Mouse (Mus musculus) forebrain, embryonic 13.5 days (tissue): ENCODE data around the gene Zfp366. TPM values are rescaled to one million over a fixed set of nuclear protein-coding genes. Genes with fewer than 3 reads are reported as not detected.

ENCODE experiments used
- ATAC-seq: fragments of 200-750 bp; cut with Nextera tagmentation; 2 replicates; pipeline ENCODE4 v1.8.0; 2017
- H3K27ac ChIP-seq: fragments of 300-500 bp; sonication (generic); 2 replicates; pipeline ENCODE4 v1.5.1; 2015; ENCODE audit warnings: inconsistent platforms, mild to moderate bottlenecking, moderate library complexity
- H3K27me3 ChIP-seq: fragments of 300-500 bp; sonication (generic); 2 replicates; pipeline ENCODE4 v1.6.1; 2015; ENCODE audit warnings: mild to moderate bottlenecking, inconsistent platforms
- H3K36me3 ChIP-seq: fragments of 300-500 bp; sonication (generic); 2 replicates; pipeline ENCODE4 v1.6.1; 2015; ENCODE audit warnings: mild to moderate bottlenecking, inconsistent platforms; ENCODE audit not compliant: poor library complexity, severe bottlenecking
- H3K4me1 ChIP-seq: fragments of 300-500 bp; sonication (generic); 2 replicates; pipeline ENCODE4 v1.6.1; 2015; ENCODE audit warnings: inconsistent platforms
- H3K4me2 ChIP-seq: fragments of 300-500 bp; sonication (generic); 2 replicates; pipeline ENCODE4 v1.6.1; 2015; ENCODE audit warnings: inconsistent platforms, mild to moderate bottlenecking, moderate library complexity
- H3K4me3 ChIP-seq: fragments of 300-500 bp; sonication (generic); 2 replicates; pipeline ENCODE4 v1.5.1; 2015; ENCODE audit warnings: mild to moderate bottlenecking, inconsistent platforms
- H3K9ac ChIP-seq: fragments of 300-500 bp; sonication (generic); 2 replicates; pipeline ENCODE4 v1.6.1; 2015; ENCODE audit warnings: mild to moderate bottlenecking, inconsistent platforms
- H3K9me3 ChIP-seq: fragments of 300-500 bp; sonication (generic); replicated peaks from 2 replicates; pipeline ENCODE4 v1.6.1; 2016; ENCODE audit warnings: inconsistent platforms
- WGBS: fragments of 180-500 bp; shearing (Covaris S2); methylation state at CpG from one replicate; pipeline ENCODE4 v1.1.7; 2015; 5-methylcytosine and 5-hydroxymethylcytosine counted together
- polyA plus RNA-seq: library from polyadenylated mRNA; unstranded; fragments of >200 nt; fragmentation: Nextera tagmentation; extraction: Ambion mirVana; gene quantifications from 2 replicates; pipeline ENCODE4 v1.2.1, GENCODE M21; 2015

Zfp366 gene
- polyA plus RNA-seq, 1 experiment from 2014 or later: 0.49 TPM

DNA sequence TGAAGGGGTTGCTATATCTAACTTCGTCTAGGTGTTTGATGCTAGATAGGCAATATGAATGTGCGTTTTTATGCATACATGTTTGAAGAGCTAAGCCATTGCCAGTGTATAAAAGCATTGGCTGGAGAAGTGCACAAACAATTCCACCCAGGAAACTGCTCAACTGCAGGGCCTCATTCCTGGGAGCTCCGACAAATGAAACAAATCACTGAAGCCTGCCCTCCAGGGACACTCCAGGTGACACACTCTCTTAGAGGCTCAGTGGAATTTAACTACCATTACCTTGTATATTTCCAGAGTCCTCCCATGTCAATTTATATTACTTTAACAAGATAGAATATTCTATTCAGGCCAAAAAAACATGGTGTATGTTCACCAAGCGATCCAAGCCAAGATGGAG is 35.0 kb downstream of the Zfp366 start:
- H3K4me3 ChIP-seq: no peak overlapping the region
- no peak for ATAC-seq
- no peaks in the 10 kb centered on the region for H3K27me3 ChIP-seq
- H3K4me1 ChIP-seq: no peaks in the 10 kb centered on the region
- no peak overlapping the region for H3K27ac ChIP-seq
- H3K9me3 ChIP-seq: no peaks in the 10 kb centered on the region
- H3K9ac ChIP-seq: no peak overlapping the region
- H3K4me2 ChIP-seq: no peak overlapping the region
- H3K36me3 ChIP-seq: no peaks in the 10 kb centered on the region
- WGBS: 94% methylated on average over 4 of the region's 4 CpGs

DNA sequence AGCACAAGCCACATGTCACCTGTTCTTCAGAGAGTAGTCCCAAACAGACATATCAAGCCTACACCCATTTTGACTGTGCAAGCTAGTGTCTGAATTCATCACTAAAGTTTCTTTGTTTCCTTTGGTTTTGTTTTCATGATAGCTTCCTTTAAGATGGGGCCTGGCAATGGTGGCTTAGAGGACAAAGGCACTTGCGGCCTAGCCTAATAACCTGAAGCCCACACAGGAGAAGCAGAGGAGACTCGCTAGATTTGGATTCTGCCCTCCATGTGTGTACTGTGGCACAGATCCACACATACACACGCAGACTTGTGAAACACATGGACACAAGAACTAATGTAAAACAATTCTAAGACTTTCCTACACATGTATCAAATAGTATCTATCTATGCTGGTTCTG is 37.4 kb downstream of the Zfp366 start:
- H3K4me1 ChIP-seq: no peaks in the 10 kb centered on the region
- no peak overlapping the region for H3K4me2 ChIP-seq
- H3K27me3 ChIP-seq: no peaks in the 10 kb centered on the region
- ATAC-seq: no peak
- no peaks in the 10 kb centered on the region for H3K9me3 ChIP-seq
- no peak overlapping the region for H3K9ac ChIP-seq
- H3K4me3 ChIP-seq: no peak overlapping the region
- no peaks in the 10 kb centered on the region for H3K36me3 ChIP-seq
- WGBS: 88% methylated on average over 3 of the region's 3 CpGs
- no peak overlapping the region for H3K27ac ChIP-seq

DNA sequence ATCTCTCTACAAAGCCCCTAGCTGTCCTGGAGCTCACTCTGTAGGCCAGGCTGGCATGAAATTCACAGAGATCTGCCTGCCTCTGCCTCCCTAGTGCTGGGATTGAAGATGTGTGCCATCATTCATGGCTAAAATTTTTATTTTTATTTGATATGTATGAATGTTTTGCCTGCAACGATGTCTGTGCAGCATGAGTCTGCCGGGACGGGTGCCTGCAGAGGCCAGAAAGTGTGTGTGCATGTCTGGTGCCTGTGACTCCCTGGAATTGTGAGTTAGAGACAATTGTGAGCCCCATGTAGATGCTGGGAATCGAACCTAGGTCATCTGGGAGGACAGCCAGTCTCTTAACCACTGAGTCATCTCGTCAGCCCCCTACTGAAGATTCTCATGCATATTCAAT is 37.9 kb downstream of the Zfp366 start:
- Histone ChIP-seq H3K4me1 (no peaks in the 10 kb centered on the region), H3K36me3 (no peaks in the 10 kb centered on the region), H3K4me3 (no peak overlapping the region), H3K4me2 (no peak overlapping the region), H3K9me3 (no peaks in the 10 kb centered on the region), H3K27ac (no peak overlapping the region), H3K27me3 (no peaks in the 10 kb centered on the region), H3K9ac (no peak overlapping the region)
- WGBS: 88% methylated on average over 5 of the region's 5 CpGs
- ATAC-seq: no peak

DNA sequence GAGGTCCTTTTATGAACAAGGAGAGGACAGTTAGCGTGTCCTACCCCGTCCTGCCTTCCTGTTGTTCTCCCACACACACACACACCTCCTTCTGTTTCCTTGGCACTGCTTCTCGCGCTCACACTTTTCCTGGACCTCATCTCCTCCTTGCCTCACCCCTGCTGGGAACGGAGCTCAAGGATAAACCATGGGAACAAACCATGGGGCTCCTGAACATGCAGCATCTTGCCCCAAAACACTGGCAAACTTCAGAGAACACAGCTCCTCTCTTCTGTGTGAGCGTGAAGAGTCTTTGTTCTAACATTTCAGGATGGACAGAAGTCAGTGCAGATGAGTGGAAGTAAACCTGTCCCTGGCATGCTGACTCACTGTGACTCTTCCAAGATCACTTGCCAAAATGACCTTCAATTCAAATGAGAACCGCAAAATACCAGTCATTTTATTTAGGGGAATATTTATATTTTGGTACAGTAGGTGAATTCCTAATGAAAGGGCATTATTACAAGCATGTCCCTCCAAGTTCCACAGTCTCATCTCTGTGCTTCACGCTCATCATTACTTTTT is 38.8 kb downstream of the Zfp366 start:
- Histone ChIP-seq H3K36me3 (no peaks in the 10 kb centered on the region), H3K9ac (no peak overlapping the region), H3K9me3 (no peaks in the 10 kb centered on the region), H3K27ac (no peak overlapping the region), H3K4me3 (no peak overlapping the region), H3K4me2 (no peak overlapping the region), H3K4me1 (no peaks in the 10 kb centered on the region), H3K27me3 (no peaks in the 10 kb centered on the region)
- WGBS: 69% methylated on average over 8 of the region's 8 CpGs
- no peak for ATAC-seq

DNA sequence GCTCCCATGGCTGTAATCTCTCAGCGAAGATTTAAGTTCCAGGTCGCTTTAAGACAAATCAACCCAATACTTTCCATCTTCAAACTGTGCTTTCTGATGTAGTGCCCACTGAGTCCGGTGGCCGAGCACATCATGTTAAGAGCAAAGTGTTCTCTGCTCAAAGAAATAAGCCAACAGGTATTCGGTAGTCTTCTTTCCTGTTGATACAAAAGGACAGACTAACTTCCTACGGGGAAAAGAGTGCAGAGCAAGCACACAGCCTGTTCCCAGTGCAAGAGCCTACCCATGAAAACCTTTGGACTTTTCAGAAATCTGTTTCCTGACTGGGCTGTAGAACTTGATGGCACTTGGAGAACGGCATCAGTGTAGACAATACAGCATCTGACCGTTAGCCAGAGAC is 39.3 kb downstream of the Zfp366 start:
- Histone ChIP-seq H3K9me3 (no peaks in the 10 kb centered on the region), H3K4me1 (no peaks in the 10 kb centered on the region), H3K9ac (no peak overlapping the region), H3K4me2 (no peak overlapping the region), H3K27ac (no peak overlapping the region), H3K36me3 (no peaks in the 10 kb centered on the region), H3K27me3 (no peaks in the 10 kb centered on the region), H3K4me3 (no peak overlapping the region)
- no peak for ATAC-seq
- WGBS: 95% methylated on average over 8 of the region's 8 CpGs

DNA sequence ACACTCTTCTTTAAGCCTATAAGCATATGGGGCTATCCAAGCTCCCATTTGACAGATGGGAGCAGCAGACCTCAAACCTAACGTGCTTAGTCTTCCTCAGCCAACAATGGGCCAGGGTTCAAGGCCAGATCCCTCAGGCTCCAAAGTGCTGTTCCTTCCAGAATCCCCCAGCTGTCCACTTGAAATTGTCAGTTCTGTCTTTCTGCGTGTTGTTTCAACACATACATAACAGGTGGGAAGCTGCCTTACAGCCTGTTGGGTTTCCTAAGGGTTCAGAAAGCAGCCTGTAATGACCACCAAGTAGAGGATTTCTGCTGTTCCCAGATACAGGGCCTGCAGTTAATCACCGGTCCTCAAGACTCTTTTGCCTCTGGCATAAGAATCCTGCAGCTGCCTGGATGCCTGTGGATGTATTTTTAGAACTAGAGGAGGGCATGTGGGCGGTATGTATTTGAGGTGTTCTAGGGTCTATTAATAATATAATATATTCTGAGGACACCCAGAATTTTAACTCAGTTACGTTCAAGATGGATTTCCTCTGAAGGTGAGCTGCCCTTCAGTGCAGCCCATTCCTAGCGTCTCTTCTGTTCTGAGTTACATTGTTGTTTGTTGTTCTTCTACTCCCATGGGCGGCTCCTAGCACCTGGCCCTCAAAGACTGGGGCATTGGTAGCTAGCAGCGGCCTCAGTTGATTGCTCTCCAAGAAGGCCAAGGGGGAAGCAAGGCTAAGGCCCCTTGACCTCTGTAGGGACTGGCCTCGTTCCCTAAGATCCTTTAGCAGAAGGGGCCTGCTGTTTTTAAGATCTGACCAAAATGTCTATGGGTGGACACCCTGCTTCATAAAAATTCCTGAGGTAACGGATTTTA is 41.0 kb downstream of the Zfp366 start:
- H3K4me2 ChIP-seq: no peak overlapping the region
- no peak overlapping the region for H3K4me3 ChIP-seq
- no peak for ATAC-seq
- H3K4me1 ChIP-seq: no peaks in the 10 kb centered on the region
- H3K9ac ChIP-seq: no peak overlapping the region
- H3K27ac ChIP-seq: no peak overlapping the region
- no peaks in the 10 kb centered on the region for H3K27me3 ChIP-seq
- H3K36me3 ChIP-seq: no peaks in the 10 kb centered on the region
- 81% methylated on average over 10 of the region's 10 CpGs for WGBS
- no peaks in the 10 kb centered on the region for H3K9me3 ChIP-seq

DNA sequence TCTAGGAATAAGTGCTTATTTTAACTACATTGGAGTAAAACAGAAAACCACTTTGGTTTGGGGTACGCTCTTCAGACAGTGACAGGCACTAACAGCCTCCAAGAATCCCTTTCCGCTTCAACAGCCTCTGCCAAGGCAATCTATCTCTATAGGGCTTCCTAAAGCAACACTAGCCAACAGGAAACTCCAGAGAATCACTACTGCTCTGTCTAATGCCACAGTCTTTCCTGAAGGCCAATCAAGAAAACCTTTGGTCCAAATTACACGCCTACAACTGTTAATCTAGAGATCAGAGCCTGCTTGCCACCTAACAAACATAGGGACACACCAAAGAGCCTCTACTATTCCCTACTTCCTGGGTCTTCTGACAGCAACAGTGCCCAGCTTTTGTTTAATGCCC is 42.2 kb downstream of the Zfp366 start:
- Histone ChIP-seq H3K4me1 (no peaks in the 10 kb centered on the region), H3K4me3 (no peak overlapping the region), H3K9ac (no peak overlapping the region), H3K27me3 (no peaks in the 10 kb centered on the region), H3K9me3 (no peaks in the 10 kb centered on the region), H3K4me2 (no peak overlapping the region), H3K36me3 (no peaks in the 10 kb centered on the region), H3K27ac (no peak overlapping the region)
- 84% methylated on average over 3 of the region's 3 CpGs for WGBS
- no peak for ATAC-seq

DNA sequence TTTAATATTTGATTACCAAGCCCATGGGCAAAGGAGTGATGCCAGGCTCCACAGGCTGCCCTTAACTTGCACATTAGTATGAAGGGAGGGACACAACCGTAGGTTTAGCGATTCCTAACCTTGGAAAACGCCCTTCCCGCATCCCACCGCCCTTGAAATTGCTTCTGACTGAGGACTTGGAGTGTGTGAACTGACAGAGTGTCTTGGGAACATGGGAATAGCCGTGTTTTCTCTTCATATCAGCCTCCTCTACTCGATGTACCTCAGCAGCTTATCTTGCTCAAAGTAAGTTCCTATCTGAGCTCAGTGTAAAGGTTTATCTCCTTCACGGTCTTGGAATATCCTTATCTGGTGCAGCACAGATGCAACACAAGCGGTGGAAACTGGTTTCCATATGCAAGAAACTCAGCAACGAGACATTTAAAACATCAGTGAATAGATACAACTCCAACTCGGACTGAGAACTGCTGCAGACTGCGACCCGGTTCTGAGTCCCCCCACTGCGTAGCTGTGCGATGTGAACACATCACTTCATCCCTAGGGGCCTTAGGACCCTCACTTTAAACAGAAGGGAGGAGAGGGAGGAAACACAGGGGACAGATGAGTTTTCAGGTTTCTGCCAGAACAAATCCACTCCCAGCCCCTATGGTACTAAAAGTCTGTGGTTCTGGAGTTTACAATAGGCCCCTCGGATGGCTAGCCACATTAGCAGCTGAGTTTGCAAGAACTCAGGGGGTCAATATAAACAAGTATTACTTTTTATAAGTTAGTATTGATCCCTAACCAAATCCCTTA is 43.0 kb downstream of the Zfp366 start:
- Histone ChIP-seq H3K4me1 (no peaks in the 10 kb centered on the region), H3K4me2 (no peak overlapping the region), H3K9me3 (no peaks in the 10 kb centered on the region), H3K9ac (no peak overlapping the region), H3K36me3 (no peaks in the 10 kb centered on the region), H3K27me3 (no peaks in the 10 kb centered on the region), H3K27ac (no peak overlapping the region), H3K4me3 (no peak overlapping the region)
- WGBS: 89% methylated on average over 16 of the region's 16 CpGs
- ATAC-seq: no peak

DNA sequence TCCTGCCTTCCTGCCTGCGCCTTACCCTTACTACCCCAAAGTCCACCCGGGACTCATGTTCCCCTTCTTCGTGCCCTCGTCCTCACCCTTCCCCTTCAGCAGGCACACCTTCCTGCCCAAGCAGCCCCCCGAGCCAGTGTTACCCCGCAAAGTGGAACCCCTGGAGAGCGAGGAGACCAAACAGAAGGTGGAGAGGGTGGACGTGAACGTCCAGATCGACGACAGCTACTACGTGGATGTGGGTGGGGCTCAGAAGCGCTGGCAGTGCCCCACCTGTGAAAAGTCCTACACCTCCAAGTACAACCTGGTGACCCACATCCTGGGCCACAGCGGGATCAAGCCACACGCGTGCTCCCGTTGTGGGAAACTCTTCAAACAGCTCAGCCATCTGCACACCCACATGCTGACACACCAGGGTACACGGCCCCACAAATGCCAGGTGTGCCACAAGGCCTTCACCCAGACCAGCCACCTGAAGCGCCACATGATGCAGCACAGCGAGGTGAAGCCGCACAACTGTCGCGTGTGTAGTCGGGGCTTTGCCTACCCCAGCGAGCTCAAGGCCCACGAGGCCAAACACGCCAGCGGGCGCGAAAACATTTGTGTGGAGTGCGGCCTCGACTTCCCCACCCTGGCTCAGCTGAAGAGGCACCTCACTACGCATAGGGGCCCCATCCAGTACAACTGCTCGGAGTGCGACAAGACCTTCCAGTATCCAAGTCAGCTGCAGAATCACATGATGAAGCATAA is 44.4 kb downstream of the Zfp366 start:
- Histone ChIP-seq H3K27me3 (no peaks in the 10 kb centered on the region), H3K9ac (no peak overlapping the region), H3K9me3 (no peaks in the 10 kb centered on the region), H3K27ac (no peak overlapping the region), H3K4me1 (no peaks in the 10 kb centered on the region), H3K36me3 (no peaks in the 10 kb centered on the region), H3K4me2 (no peak overlapping the region), H3K4me3 (no peak overlapping the region)
- 95% methylated on average over 35 of the region's 35 CpGs for WGBS
- no peak for ATAC-seq

DNA sequence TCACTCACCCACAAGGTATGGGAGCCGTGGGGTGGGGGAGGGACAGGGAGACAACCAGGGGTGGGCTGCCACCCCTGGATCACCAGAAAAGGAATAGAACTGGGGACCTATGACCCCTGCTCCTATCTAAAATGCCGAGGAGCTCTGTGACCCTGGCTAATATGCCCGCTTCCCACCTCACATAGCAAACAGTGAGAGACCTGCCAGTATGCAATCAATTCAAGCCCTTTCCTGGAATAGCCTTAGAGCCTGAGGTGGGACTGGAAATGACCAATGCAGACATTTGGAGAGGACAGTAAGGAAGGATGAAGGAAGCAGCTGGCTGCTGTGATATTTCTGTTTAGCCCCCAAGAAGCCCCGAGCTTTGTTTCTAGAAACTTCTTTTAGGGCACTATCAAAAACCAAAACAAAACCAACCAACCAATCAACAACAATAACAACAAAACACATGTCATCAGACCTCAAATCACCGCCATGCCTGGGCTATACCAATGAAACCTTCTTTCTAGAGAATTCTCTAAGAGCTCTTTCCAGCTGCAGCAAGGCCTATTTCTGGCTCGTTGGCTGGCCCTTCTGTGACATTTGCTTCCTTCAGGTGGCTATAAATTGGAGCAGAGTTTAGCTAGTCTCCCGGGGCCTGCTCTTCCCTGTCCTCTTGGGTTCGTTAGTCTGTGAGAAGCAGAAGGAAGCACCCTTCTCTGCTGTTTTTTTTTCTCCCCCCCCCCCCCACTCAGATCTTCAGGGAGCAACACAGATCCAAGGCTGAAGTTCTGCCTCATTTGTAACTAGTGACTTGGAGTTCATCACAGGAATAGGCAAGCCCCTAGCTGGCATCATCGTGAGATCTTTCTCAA is 45.2 kb downstream of the Zfp366 start:
- Histone ChIP-seq H3K4me2 (no peak overlapping the region), H3K27ac (no peak overlapping the region), H3K9me3 (no peaks in the 10 kb centered on the region), H3K4me1 (no peaks in the 10 kb centered on the region), H3K9ac (no peak overlapping the region), H3K4me3 (no peak overlapping the region), H3K27me3 (no peaks in the 10 kb centered on the region), H3K36me3 (no peaks in the 10 kb centered on the region)
- ATAC-seq: no peak
- 79% methylated on average over 9 of the region's 9 CpGs for WGBS

DNA sequence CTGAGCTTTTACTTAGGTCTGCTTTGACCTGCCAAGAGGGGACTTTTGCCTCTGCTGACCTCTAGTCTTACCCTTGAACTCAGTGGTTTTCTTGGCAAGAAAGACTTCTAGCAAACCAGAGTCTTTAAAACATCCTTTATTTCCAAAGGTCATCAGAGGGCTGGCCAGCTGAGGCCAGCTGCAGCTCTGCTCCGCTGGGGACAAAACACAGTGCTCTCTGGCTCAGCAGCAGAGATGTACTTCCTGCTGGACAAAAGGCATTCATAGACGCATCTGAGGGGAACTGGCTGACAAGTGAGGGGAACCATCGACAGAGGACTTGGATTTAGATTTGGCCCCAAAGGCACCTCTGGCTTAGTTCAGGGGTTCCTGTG is 45.9 kb downstream of the Zfp366 start:
- ATAC-seq: no peak
- H3K9ac ChIP-seq: no peak overlapping the region
- H3K9me3 ChIP-seq: no peaks in the 10 kb centered on the region
- no peak overlapping the region for H3K4me3 ChIP-seq
- no peaks in the 10 kb centered on the region for H3K27me3 ChIP-seq
- H3K27ac ChIP-seq: no peak overlapping the region
- no peaks in the 10 kb centered on the region for H3K4me1 ChIP-seq
- WGBS: 37% methylated on average over 3 of the region's 3 CpGs
- no peaks in the 10 kb centered on the region for H3K36me3 ChIP-seq
- no peak overlapping the region for H3K4me2 ChIP-seq
